Mouse (Mus musculus): ENCODE measurements at regions not wholly inside any gene's neighbourhood (a gene's known extent, or its start where the extent isn't known, plus 50 kb on each side); places are given as distances from the start of the nearest gene placed in this dataset.

DNA sequence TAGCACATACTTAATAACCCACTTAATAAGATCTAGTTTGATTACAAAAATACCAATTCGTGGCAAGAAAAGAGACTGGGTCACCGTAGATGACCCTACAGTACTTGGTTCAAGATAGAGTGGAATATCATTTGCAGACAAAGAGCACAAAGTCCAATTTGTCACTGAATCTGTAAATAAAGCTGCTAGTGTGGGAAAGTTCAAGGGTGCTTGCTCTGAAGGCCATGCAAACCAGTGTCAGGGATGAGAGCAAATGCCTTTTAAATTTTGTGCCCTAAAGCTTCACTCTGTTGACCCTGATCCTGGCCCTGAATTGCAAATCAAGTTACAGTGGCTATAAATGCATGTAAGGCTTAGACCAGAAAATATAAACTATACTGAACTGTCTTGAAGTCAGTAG, 113.1 kb downstream of the Cd55b start:
- no peak for DNase-seq (ENCODE audit: low read depth, low spot score)

DNA sequence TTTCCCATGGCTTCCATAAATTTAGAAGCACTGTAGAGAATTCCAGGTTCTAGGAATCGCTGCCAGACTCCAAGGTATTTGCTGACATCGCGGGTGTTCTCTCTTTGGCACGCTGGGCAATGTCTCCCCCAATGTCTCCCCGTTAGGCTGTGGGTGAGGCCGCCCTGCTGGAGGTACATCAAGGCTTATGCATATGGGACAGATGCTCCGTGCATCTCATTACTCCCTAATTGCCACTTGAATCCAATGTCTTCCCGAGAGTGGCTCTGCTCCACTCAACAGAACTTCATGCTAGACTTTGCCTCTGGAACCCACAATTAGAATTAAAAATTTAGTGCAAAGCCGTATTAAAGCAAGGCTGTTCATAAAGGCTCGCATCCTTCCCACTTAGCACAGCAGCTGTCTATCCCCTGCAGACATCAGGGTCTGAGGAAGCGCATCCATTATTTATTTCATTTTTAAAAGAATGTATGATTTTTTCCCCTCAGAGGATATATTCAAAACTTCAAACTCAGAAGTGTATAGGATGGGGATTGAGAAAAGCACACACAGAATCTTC, 120.9 kb downstream of the Cd55b start:
- DNase-seq (ENCODE audit: low read depth, low spot score), result no peak

DNA sequence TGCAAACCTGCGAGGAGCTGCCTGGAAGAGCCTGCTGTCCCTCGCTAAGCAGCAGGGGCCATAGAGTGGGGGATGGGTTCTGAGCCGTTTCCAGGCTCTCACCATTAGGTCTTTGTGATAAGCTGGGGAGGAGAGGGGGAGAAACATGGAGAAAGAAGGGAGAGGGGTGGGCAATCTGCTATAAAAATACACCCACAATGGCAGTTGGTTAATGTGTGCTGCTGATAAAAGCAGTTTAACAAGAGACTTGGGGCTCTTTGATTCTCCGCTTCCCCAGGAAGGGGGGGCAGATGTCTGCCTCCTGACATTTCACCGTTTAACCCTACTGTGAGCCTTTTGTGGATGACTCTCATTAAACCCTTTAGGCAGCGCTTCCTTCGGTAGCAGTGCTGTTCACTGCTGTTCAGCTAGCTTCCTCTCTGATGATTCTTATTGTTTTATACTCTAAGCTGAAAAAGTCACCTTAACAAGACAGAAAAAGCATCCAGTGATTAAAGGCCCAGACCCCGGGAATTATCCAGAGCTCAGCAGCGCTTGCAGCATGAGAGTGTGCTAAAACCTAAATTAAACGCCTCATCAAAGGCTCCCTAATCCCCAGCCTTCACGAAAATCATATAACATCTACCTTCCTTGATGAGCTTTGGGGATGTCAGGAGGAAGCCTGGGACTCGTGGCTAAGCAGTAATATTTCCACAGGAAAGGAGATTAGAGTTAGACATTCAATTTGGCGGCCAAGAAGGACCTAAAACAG, 122.6 kb downstream of the Cd55b start:
- DNase-seq (ENCODE audit: low read depth, low spot score), result no peak

GRCm38 (mm10) chr1:130299641-130300040, 123.2 kb downstream of the Cd55b start:
- no peak for DNase-seq (ENCODE audit: low read depth, low spot score)

- no peak for DNase-seq (ENCODE audit: low read depth, low spot score)
Measured at GRCm38 (mm10) chr1:130299069-130299468, 123.7 kb downstream of the Cd55b start.

DNA sequence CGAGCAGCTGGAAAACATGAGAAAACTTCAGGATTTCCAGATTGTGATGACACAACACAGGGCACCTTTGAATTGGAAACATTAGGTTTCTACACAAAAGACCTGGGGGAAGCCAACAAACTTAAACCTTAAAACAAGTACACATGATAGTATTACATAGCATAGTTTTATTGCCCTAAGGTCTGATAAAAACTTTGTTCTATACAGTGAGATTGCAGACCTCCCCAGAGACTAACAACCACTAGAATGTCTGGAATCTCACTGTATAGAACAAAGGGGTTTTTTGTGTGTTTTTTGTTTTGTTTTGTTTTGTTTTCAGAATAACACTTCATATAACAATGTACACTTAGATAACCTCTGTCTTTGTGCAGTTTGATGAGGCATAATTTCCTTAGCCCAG, 124.2 kb downstream of the Cd55b start:
- DNase-seq (ENCODE audit: low read depth, low spot score), result no peak

GRCm38 (mm10) chr1:130297471-130297870, 125.3 kb downstream of the Cd55b start:
- no peak for DNase-seq (ENCODE audit: low read depth, low spot score)

- no peak for DNase-seq (ENCODE audit: low read depth, low spot score)
Measured at GRCm38 (mm10) chr1:130285882-130286281, 136.9 kb downstream of the Cd55b start.

DNA sequence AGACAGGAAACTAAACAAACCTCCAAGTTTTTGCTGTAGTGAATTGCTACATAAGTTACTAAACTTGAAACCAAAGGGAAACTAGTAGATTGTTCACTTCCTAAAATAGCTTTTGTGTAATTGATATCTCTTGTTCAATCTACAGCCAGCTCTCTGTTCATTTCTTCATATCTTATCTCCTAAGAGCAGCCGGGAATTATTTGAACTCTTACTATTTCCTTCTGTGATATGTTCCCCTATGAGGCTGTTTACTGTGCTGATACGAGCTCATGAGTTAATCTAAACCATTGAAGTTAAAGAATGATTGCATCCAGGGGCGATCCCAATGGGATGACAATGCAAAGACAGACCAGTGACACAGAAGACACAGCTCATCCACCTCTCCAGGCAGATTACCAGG, 140.7 kb downstream of the Cd55b start:
- DNase-seq (ENCODE audit: low read depth, low spot score), result no peak

- DNase-seq (ENCODE audit: low read depth, low spot score), result no peak
Measured at GRCm38 (mm10) chr1:130279180-130279579, 143.6 kb downstream of the Cd55b start.

GRCm38 (mm10) chr1:130278000-130278536, 144.7 kb downstream of the Cd55b start:
- DNase-seq (ENCODE audit: low read depth, low spot score), result no peak

- no peak for DNase-seq (ENCODE audit: low read depth, low spot score)
Measured at GRCm38 (mm10) chr1:130276885-130277284, 145.9 kb downstream of the Cd55b start.

DNA sequence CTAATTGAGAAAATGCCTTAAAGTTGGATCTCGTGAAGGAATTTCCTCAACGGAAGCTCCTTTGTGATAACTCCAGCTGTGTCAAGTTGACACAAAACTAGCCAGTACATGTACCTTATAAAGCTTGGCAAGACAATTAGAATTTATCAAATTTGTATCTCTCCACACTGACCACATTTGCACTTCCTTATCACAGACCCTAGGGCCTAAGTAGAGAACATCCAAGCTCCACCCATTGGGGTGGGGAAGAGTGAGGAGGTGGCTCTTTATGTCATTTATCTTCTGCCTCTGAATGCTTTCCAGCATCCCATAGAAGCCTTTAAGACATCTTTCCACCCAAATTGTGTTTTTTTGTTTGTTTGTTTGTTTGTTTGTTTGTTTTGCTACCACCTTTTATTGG, 146.8 kb downstream of the Cd55b start:
- DNase-seq (ENCODE audit: low read depth, low spot score), result no peak

- peak; percentile 15 for DNase-seq (ENCODE audit: low read depth, low spot score)
Measured at GRCm38 (mm10) chr1:130274470-130274869, 148.3 kb downstream of the Cd55b start.

GRCm38 (mm10) chr1:130270457-130270856, 152.4 kb downstream of the Cd55b start:
- no peak for DNase-seq (ENCODE audit: low read depth, low spot score)

Data from A20 (cell line).